Mouse (Mus musculus) lung, adult 18-20 months (tissue): ENCODE results near the gene Ube2v1.

ENCODE experiments used
- DNase-seq, 2 experiments: peaks; one replicate each; pipeline ENCODE4 v3.0.0; 2022; ENCODE audit warnings: mixed read lengths in 2 of 2

Gene Ube2v1

DNA sequence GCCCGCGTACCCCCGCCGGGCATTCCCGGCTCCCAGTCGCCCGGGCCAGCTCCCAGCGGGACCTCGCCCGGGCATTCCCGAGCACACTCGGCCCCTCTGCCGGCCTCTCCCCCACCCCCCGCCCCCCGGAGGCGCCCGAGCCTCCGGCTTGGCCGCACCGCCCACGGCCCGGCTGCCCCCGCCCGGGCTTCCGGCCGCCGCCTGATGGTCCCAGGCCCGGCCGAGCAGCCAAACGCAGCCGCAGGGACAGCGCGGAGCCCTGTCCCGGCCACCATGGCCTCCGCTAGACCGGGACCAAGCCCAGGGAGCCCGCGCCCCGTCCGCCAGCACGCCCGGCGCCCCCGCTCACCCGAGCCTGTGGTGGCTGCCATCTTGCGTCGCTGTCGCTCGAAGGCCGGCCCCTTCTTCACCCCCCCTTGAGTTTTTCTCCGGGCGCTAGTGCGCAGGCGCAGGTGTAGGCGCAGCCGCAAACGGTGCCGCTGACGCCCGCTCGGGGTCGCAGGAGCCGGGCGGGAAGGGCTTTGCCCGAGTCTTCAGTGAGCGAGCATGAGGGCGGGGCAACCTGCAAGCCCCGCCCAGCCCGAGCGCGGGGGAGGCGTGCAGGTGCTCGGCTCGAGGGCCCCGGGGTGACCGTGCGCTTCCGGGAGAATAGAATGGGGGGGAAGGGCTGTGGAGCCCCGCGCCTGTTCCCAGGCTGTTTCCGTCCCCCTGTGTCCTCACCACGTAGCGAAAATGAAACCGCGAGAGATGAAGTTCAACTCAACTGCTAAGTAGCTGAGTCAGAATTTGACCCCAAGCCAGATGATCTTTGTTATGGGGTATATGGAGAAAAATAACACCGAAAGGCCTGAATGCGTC is at the start of gene Ube2v1:
Ube2v1 (minus strand) TSS at position 505 of the 858 bp plus-strand sequence.
- peak; percentile 97 to 98 for DNase-seq

DNA sequence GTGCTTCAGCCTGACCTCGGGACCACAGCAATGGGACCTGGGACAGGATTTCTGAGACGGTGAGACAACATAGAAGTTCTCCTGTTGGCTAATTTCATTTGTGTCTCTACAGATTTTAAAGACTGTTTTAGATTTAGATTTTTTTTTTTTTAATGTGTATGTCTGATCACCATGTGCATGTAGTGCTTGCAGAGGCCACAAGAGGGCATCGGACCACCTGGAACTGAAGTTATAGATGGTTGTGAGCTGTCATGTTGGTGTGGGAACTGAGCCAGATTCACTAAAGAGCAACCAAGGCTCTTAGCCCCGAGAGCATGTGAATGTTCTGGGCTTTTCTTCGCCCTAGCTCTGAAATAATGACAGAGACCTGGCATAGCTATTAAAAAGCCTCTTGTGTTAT is 48.8 kb upstream of the Ube2v1 start:
- peak; percentile 55 to 64 for DNase-seq

DNA sequence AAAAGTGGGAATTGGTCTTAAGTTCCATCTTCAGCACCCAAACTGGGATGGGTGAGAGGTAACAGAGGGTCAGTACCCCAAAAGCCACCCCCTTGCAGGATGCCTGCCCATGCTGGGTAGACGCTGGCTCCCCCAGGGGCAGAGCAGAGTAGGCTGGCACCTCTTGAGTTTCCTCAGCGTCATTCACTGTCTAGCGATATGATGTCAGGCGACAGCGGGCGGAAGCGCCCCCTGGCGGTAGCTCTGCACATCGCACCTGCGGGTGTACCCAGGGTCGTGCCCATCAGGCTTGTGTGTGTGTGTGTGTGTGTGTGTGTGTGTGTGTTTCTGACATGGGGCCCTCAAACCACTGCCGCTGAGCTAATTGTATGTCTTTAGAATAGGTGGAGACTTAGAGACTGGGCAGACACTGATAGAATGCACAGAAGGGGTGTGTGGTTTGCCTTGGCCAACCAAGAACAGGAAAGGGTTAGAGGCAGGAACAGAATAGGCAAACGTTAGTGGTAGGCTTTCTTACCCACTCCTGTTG is 48.1 kb upstream of the Ube2v1 start:
- peak; percentile 78 to 84 for DNase-seq

DNA sequence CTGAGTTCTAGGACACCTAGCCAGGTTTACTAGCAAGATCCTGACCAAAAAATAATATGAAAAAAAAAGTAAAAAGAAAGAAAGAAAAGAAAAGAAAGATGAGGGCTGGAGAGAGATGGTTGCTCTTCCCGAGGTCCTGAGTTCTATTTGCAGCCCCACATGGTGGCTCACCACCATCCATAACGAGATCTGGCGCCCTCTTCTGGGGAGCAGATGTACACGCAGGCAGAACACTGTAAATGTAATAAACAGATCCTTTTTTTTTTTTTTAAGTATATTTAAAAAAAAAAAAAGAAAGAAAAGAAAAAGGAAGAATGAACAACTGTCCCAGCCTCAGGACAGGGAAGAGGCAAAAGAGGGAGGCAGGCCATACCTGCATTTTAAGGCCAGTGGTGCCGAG is 46.7 kb upstream of the Ube2v1 start:
- DNase-seq: no peak

GRCm38 (mm10) chr2:167675120-167675909 is 43.4 kb upstream of the Ube2v1 start:
- peak; percentile 56 to 69 for DNase-seq

DNA sequence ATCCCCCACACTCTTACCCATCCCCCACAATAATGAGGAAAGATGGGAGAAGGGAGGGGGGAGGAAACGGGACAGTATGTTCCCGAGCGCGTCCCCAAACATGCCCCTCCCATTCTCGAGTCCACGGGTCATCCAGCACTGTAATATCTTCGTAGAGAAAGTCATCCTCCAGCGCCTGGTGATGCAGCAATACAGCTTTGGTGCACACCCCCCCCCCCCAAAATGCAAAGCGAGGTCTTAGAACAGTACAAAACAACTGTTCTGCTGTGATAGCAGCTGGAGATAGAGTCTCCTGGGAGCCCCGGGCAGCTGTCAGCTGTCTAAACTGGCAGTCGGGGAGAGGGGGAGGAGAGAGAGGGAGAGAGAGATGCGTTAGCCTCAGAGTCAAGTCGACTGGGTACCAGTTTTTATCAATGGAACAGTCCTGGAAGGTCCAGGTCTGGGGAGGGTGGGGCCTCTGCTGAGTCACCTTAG is 40.4 kb upstream of the Ube2v1 start:
- no peak for DNase-seq

- DNase-seq: peak; percentile 72 to 81
Measured at GRCm38 (mm10) chr2:167671101-167671633, 39.3 kb upstream of the Ube2v1 start.

GRCm38 (mm10) chr2:167669398-167669797 is 37.5 kb upstream of the Ube2v1 start:
- DNase-seq: no peak

DNA sequence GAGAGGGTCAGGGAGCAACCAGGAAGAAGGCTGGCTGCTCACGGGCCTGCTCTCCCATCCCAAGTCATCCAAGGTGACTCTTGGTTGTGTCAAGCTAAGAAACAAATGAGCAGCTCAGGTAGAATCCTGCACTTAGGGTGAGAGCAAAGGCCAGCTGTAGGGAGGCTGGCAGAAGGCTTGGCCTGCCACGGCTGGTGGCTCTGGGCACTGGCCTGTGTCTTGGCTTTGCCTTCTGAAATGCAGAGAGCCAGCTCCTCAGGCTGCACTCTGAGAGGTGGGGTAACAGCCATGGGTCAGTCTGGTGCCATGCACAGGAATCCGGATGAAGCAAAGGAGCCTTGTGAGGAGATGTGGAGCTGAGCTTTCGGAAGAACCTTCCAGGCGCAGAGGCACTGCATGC is 36.5 kb upstream of the Ube2v1 start:
- no peak for DNase-seq

GRCm38 (mm10) chr2:167665972-167666713 is 34.2 kb upstream of the Ube2v1 start:
- DNase-seq: no peak

GRCm38 (mm10) chr2:167662713-167663112 is 30.8 kb upstream of the Ube2v1 start:
- no peak for DNase-seq

GRCm38 (mm10) chr2:167661270-167662203 is 29.6 kb upstream of the Ube2v1 start, which contains the start of gene Gm20431:
Gene Gm20431 (minus strand): TSS chr2:167661496.
- peak; percentile 93 to 95 for DNase-seq

DNA sequence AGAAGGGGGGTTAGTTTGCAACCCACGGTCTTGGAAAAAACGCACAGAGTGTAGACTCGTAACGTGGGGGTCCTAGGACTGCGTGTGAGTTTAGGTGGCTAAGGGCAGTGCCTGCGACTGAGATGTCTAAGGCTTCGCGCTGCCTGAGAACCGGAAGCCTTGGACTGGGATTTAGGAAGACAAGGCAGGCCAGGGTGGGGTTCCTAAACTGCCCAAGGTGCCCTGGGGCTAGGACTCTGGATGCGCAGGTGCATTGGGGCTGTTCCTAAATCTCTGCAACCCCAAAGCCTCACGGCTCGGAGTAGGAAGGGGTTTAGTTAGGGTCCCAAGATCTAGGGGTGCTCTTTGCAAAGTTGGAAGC is 28.7 kb upstream of the Ube2v1 start:
- DNase-seq: no peak

DNA sequence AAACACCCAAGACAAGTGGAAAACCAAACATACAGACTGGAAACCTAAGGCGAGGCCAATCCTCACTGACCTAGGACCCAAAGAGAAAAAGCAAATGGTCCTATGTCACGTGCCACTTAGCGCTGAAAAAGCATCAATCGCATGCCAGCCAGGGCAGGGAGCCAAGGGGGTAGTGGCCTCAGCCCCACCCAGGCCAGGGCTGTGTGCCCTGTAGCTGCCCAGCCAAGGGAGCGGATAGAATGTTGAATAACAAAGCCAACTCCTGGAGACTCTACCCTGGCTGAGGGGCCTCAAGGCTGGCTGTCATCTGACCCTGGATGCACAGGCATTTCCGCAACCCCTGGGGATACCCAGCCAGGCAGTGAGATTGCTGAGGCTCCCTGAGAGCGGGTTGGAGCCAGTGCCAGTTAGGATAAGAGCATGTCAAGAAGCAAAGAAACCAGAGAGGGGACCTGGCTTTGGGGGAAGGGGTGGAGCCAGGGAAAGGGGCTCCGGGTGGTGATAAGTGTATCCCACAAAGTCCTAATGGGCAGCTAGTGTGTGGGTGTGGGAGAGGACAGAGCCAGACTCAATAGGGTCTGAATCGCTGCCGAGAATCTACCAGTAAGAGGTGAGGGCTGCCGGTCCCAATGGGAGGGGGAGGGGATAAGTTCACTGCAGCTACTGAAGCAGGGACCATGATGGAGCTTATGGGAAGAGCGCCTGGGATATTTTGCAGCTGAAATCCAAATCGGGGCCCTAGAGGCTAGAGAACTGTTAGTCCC is 28.1 kb upstream of the Ube2v1 start:
- DNase-seq: peak; percentile 93 to 95

DNA sequence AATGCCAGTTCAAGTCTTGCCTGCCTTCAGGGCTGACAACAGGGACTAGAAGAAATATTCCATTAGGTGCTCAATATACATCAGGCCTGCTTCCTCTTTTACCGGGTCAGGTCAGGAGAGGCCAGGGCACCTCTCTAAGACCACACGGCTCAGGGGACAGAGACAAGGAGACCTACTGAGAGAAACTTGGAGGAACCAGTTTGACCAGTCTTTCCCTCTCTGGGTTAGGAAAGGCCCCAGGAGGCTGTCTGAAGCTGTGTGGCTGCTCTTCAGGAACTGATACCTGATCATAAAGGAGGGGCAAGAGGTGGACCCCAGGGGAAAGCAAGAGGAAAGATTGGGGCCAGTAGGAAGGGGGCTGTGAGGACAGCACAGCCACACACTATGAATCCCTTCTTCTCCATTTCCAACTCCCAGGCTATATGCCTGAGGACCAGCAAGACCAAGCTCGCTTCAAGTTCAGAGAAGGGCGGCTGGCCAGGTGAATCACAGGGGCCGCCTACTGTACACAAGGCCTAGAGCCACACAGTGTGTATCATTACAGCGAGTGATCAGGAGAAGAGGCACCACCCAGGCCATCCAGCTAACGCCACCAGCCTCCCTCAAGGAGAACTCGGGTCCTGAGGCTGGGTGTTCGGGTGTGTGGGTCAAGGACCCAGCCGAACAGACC is 27.4 kb upstream of the Ube2v1 start:
- peak; percentile 57 to 82 for DNase-seq

DNA sequence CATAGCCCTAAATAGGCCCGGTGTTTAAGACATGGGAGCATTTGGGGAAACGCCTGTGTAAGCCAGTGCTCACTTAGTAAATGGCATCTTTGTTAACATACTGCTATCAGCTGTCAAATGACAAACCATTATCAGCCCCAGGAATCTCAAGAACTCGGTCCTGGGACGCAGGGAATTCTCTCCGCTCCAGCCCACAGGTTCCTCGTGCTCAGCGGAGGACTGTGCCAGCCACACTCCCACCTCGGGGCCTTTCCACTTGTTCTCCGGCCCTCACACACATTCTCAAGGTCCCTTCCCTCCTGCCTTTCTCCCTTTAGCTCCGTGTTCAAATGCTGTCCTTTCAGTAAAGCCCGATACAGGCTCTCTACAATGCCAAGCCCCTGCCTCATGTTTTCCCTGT is 26.8 kb upstream of the Ube2v1 start:
- no peak for DNase-seq

DNA sequence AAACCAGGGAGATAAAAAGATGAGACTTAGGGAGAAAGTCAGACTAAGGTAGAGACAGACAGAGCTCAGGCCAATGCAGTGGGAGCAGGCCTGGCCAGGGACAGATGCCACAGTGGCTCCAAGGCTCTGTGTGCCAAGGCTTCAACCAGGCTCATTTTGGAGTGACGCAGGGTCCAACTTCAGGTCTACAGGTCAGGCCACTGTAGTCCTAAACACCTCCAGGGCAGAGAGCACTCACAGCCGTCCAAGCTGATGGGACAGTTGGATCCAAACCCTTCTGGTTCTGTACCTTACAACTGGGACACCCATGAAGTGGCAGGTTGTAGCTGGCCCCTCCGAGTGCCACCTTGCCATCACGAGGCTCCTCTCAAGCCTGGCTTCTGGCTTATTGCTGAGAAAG is 26.1 kb upstream of the Ube2v1 start:
- no peak for DNase-seq

DNA sequence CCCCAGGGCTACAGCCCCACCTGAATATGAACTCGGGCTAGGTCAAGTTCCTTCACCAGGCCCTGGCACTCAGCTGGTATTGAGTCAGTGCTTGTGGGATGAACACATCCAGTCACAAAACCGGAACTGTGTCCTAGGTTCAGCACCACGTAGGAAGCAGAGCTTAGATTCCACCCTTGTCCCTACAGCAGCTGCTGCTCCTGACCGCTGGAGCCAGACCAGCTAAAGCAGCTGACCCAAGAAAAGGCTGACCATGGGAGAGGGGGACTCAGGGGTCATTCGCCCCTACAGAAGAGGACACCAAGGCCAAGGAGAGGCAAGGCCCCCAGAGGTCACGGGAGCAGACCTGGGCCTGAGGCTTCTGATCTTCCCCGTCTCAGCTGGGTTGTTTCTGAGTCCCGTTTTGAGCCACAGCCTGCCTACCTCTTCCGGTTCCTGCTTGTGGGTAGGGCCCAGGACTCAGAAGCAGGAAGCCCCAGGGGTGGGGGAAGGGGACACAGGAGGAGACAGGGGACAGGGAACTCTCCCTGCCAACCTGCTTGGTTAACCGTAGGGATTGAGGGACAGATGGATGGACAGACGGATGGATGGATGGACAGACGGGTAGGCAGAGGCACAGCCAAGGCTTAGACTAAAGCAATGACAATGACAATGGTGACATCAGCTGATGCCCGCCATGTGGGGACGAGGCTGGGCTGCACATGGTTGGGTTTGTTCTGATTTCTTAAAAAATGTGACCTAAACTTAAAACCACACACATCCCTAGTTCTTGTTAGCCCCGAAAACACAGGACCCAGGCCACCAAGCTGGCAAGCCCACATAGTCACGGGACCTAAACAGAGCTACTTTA is 25.0 kb upstream of the Ube2v1 start:
- peak; percentile 72 to 78 for DNase-seq
